Mouse (Mus musculus): Measurements from ENCODE around the gene Bves.
"Not testable (repeated sequence)": the region's sequence is repeated elsewhere in the genome, so short reads cannot be mapped to it uniquely, and the experiment has no call there.

Bves gene

DNA sequence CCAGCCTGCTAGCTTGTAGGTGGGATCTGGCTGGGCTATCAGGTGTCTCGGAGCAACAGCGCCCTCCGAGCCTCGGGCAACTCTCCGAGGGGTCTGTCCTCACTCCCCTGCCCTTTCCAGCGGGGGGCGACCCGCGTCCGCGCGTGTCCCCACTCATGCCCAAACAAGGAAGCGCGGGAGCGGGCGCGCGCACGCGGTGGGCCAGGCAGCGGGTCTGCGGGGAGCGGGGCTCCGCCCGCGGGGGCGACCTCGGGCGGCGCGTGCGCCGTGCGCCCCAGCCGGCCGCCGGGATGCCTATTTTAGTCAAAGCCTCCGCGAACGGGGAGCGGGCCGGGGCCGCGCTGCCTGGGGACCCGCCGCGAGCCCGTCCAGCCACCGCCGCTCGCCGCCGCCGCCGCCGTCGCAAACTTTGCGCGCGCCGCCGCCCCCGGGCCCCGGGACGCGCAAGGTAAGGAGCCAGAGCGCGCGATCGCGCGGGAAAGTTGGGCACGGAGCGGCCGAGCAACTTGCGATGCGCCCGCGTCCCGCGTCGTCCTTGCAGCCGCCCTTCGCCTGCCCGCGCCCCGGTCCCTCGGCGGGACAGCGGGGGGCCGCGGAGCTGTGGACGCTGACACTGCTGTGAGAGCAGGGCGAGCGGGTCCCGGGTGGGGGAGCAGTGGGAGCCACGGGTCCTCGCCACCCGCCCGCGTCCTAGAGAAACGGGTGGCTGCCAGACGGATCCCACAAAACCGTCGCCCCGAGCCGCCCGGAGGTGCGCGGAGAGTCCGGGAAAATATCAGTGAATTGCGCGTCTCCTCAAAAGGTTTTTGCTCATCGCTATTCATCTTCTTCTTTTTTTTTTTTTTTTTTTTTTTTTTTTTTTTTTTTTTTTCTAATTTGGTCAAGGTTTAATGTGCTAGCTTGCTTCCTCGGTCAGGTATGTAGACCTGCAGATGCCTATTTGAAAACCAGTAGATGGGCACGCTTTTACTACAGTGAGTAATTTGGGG, at the start of gene Bves:
Gene Bves (plus strand): TSS at position 339 of the 989 bp plus-strand sequence.
- DNase-seq (ENCODE audit: low spot score in 2 of 2), result peak in 1 of 2 experiments; percentile 6

DNA sequence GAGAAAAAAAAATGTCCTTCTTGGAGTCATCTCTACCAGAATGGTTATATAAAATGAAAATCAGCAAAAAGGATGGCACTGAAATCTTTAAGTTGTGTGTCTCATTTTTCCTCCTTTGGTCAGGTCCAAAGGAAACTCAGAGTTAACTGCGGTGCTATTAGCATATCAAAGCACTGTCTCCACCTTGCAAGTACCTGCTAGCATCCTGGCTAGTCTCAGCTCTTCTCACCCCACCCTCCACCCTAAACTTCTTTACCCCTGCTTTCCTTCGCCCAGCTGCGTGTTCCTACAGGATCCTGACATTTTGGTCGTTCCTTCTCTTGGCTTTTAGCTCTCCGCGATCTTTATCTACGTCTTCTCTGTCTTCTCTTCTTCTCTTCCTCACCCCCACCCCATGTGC, 47.2 kb upstream of the Bves start:
- DNase-seq (ENCODE audit: low spot score in 2 of 2), result no peak

DNA sequence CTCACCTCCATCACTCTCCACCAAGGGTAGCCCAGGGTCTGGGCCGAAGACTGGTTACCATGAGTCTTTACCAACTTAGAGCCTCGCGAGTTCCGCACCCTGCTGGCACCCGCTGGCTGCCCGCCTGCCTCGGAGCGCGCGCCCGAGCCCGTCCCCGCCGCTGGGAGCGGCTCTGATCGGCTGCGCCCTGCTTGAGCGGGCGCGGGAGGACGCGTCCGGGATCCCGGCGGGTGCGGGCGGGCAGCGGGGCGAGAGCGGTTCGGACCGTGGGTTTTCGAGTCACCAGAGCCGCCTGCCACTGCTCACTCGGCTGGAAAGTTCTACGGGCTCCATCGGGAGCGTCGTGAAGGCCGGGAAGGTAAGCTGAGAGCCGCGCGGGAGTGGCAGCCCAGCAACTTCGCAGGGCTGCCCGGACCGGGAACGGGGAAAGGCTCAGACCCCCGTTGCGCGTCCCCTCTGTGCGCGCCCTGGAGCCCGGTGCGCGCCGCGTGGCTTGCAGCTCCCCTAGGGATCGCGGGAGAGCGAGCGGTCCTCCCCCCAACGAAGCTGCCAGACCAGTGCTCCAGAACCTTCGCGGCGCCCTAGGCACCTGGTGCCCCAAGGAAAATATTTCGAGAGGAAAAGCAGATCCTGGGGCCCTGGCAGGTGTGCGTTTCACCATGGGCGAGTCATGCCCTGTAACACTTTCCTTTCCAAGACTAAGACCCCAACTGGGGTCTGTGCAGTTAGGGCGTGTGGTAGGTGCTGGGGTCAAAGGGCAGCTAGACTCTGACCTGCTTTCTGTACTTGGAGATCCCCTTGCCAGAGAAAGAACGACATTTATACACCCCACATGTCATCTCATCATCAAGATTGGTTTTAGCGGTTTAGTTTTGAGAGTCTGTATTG, 46.1 kb upstream of the Bves start:
- no peak for DNase-seq (ENCODE audit: low spot score in 2 of 2)

DNA sequence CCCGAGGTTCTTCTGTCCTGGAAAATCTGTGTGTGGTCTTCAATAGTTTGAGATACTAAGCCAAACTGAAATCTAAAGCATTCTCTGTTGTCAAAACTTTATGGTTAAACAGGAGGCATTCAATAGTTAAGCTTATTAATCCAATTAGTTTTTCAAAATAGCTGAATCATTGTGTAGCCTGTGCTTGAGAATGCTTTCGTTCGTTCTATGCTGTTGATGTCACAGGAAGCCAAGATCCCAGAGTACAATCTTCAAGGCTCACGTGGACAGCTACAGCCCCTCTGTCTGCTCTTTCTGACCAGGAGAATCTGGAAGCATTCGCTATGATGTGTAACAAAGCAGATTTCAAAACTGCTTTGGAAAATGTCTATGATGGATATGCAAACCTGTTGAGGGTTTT, 45.0 kb upstream of the Bves start:
- DNase-seq (ENCODE audit: low spot score in 2 of 2), result no peak

DNA sequence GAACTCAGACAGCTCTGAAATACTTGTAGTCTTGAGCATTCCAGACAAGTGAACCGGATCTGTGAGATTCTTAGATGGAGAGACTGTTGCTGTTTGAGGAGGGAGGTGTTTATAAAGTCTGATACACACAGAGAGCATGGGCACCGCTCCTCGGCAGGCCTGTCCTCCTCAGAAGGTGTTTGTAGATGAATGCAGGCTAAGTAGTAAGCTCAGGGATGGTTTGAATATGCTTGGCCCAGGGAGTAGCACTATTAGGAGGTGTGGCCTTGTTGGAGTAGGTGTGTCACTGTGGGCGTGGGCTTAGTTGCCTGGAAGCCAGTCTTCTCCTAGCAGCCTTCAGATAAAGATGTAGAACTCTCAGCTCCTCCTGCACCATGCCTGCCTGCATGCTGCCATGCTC, 43.4 kb upstream of the Bves start:
- DNase-seq (ENCODE audit: low spot score in 2 of 2), result not testable (repeated sequence)

DNA sequence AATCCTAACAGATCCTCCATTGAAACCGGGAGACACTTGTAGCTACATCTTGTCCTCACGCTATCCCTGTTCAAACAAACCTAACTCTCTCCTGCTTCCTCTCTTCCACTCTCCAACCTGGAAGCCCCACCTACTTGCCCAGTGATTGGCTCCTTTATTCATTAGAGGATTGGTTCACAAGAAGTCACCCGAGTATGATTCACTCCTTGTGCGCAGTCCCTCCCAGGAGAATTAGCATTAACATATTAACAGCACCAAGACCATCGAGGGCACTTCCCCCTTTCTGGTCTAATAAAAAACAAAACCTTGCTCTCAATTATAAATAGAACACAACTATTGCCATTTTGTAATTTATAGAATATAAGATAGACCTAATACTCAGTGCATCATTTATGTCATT, 40.5 kb upstream of the Bves start:
- no peak for DNase-seq (ENCODE audit: low spot score in 2 of 2)

DNA sequence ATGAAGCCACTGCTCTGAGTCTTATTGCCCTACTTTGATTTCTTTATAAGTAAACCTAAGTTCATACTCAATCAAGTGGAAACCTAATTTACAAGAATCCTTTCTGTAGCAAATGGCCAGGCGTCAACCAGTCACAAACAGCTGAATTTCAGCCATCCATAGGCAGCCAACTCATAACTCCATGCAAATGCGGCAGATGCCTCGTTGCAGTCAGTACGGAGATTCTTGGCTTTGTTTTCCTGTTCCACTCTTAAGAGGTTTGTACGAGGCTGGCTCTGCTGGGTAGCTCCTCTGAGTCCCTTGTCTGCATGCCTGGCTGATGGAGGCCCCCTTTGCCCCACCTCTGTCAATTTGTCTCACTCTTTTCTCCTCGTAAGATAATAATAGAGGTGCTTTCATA, 37.1 kb upstream of the Bves start:
- DNase-seq (ENCODE audit: low spot score in 2 of 2), result no peak

DNA sequence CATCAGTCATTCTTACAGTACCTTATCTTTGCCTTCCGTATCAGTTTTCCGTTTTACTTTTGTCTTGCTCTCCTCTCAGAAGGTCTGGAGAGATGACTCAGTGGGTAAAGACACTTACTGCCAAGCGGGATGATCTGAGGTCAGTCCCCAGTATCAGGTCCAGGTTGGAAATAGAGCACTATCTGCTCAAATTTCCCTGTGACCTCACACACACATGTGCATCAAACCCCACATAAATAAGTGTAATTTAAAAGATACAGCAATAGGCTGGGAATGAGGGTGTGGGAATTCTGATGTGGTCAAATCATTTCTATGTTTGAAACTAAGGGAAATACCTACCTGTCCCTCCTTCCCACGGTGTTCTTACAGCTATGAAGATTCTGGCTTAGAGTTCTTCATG, 36.1 kb upstream of the Bves start:
- no peak for DNase-seq (ENCODE audit: low spot score in 2 of 2)

DNA sequence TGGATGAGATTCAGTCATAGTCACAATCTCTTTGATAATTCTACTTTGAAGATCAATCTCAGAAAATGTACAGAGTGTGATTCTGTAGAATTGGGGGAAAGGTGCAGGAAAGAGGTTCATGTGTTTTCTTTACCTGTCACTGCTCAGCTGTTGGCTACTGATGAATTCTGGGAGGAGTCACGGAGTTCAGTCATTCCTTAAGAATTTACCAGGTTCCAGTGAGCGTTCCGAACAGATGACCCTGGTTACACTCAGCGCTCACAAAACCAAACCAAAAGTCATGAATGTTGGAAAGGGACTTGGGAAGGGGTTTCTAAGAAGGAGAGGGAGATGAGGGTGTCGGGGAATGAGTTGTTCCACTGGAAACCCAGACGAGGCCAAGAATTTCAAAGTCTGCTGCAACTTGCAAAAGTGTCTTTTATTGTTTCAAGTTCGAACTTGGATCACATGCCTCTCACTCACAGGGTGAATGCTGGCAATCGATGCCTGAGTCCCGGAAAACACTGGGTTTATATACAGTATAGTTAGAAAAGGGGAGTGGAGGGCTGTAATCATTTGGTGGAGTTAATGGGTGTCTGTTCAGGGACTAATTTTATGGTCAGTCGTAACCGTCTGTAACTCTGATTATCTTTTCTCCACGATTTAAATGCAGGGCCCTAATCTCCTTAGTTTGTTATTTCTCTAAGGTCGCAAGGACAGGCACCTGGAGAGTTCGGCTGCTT, 32.1 kb upstream of the Bves start:
- DNase-seq (ENCODE audit: low spot score in 2 of 2), result no peak

DNA sequence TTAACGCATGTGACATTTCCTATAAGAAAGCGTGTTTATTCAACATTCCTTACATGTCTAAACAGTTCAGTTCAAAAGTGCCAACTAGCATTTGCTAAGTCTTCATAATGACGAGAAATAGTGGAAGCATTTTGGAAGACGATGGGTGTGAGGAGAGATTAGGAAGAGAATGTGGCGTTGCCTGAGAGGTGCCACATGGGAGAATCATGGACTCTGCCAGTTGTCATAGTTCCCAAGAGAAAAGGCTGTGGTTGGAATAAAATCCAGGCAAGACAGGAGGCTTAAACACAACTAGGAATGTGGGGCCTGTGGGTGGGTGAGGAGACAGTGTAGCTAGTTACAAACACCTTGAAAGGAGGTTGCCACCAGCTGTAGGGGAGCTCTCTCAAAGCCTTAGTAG, 30.4 kb upstream of the Bves start:
- DNase-seq (ENCODE audit: low spot score in 2 of 2), result no peak

DNA sequence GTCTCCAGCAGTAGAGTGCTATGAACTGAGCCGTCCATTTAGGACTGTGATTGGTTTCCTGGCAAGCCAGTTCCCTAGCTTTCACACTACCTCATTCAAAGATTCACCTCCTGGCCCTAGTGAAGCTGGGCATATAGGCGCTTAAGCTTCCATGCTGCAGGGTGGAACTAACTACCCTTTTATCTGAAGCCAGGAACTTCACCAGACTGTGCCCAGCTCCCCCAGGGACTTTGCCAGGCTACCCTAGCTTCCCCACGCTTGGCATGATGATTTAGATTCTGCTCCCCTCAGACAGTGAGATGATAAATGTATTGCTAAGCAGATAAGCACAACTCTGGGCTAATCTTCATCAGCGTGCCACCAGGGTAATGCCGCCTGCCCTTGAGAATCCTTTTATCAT, 24.4 kb upstream of the Bves start:
- no peak for DNase-seq (ENCODE audit: low spot score in 2 of 2)

DNA sequence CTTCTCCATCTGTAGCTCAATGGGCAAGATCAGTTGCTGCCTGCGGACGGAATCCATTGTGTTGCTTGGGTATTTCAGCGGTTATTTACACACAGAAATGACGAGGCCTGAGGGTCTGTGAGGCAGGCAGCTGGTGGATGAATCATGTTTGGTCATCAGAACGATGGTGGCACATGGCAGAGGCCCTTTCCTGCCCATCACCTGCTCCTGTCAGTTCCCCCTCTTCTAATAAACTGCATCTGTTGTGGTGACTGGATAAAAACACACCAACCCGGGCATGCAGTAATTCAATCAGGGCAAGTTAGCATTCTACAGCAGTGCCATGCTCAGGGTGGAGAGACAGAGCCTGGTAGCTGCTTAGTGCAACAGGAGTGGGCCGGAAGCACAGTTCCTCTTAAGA, 23.9 kb upstream of the Bves start:
- DNase-seq (ENCODE audit: low spot score in 2 of 2), result no peak

DNA sequence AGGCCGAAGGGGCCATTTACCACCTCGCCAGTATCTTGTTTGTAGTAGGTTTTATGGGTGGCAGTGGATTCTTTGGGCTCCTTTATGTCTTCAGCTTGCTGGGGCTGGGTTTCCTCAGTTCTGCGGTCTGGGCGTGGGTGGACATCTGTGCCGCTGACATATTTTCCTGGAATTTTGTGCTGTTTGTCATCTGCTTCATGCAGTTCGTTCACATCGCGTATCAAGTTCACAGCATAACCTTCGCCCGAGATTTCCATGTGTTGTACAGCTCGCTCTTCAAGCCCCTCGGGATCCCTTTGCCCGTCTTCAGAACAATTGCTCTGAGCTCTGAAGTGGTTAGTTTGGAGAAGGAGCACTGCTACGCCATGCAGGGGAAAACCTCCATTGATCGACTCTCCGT, 20.7 kb upstream of the Bves start:
- DNase-seq (ENCODE audit: low spot score in 2 of 2), result no peak

DNA sequence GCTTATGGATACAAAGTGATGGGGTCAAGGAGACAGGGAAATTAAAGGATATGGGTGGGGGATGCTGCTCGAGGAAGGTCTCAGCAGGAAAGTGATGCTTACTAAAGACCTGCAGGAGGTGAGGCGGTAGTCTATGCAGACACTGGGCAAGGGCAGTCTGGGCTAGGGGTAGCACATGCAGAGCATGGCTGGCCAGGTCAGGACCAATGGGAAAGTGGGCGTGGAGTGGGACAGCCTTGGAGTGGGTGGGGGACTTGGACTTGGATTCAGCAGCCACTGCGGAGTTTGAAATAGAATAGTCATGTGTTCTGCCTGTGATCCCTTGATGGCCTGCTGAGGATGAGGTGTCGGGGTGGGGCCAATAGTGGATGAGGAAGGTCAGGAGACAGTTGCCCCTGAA, 16.6 kb upstream of the Bves start:
- no peak for DNase-seq (ENCODE audit: low spot score in 2 of 2)

DNA sequence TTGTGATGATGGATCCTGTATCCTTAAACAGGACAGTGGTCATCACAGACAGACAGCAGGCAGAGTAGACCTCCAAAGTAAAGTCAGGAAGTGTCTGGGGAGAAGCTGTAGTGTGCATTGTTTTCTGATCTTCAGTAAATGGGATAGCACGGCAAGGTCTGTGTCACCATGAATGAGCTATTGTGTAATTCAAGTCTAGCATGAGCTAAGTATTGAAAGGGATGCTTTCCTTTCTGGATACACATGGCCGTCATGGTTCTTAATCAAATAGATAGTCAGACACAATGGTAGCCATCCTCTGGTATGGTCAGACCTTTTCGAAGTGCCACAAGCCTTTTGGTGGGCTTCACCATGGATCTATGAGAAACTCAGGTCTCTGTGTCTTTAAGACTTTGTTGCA, 15.3 kb upstream of the Bves start:
- no peak for DNase-seq (ENCODE audit: low spot score in 2 of 2)

DNA sequence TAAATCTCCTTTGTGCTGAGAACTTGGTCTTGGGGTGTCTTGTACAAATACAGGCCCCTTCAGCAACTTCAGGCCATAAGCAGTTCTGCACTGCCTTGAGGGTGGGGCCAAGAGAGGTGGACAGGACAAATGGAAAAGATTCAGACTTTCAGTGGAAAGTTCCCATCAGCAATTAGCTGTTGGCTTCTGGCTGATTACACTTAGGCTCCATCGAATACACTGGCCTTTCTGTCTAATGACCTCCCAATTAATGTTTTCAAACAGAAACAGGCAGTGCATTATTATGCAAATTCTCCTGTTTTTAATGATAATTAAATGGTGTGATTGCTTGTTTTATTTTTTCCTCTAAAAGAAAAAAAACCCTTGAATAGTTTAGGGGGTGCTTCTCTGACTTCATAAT, 11.4 kb upstream of the Bves start:
- no peak for DNase-seq (ENCODE audit: low spot score in 2 of 2)

DNA sequence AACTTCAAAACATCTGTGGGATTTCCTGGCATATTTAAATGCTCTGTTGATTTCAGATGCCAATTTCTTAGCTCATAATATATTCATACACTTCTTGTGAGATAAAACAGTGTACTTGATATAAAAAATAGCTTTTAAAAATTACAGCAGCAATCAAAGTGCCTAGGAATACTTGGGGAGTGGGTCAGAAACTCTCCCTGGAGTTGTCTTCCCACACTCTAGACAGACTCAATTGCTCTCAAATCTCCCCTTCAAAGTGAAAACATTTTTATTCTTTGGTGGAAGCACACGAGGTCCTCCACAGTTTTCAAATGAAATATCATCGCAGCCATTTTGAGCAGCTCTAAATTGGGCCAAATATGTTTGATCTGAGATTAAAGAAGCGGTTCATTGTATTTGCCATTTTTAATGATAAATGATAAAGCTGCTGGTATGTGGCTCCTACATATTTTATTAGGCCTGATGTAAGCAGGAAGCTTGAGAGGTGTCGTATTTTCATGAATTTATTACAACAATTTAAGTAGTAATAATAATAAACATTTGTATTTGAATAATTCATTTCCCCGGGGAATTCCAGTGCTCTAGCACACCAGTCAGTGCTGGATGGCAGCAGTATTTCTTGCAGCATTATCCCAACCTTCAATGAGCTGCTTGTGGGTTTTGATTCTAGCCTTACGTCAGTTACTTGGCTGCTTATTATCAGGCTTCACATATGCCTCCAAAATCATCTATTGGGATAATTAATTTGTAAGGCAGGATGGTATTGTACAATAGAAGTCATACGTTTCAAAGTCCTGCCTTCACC, 7.2 kb upstream of the Bves start:
- no peak for DNase-seq (ENCODE audit: low spot score in 2 of 2)

DNA sequence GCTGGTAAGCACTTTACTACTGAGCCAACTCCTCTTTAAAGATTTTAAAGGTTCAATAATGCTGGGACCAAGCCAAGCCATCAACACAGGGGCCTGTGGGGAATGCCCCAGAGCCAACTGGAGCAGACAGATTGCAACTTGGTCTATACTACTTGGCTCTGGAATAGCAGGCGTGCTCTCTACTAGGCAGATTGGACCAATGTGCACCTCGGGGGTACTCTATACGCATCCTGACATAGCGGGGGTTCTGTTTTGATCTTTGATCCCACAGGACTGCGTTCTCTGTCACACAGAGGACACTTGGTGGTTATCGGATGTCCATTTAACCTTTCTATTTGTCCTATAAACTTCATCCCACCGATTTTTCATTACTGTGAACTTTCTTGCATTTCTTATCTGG, 647 bp upstream of the Bves start:
- DNase-seq (ENCODE audit: low spot score in 2 of 2), result no peak

DNA sequence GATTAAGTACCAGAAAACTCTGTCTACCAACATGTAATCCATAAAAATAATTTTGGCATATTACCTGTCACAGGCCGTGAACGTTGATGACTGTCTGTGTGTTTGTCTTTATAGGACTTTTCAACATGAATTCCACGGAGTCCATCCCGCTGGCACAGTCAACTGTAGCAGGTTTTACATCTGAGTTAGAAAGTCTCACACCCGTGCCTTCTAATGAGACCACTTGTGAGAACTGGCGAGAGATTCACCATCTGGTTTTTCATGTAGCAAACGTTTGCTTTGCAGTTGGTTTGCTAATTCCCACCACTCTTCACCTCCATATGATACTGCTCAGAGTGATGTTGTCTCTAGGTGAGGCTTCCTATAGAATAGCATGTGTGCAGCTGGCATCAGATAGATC, 3.5 kb downstream of the Bves start:
- no peak for DNase-seq (ENCODE audit: low spot score in 2 of 2)

DNA sequence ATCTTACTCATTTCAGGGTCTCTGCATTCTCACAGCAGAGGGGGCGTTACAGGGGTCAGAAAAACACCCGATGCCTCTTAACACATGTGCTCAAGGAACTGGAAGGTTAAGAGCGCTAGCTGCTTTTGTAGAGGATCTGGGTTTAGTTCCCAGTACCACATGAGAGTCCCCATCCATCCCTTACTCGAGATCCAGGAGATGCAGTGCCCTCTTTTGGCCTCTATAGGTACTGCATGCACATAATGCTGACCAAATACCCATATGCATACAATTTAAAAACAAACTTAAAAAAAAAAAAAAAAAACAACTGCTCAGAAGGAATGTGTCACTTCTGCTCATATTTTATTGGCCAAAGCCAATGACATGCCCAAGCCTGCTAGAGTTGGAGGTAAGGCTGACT, 8.8 kb downstream of the Bves start:
- no peak for DNase-seq (ENCODE audit: low spot score in 2 of 2)

DNA sequence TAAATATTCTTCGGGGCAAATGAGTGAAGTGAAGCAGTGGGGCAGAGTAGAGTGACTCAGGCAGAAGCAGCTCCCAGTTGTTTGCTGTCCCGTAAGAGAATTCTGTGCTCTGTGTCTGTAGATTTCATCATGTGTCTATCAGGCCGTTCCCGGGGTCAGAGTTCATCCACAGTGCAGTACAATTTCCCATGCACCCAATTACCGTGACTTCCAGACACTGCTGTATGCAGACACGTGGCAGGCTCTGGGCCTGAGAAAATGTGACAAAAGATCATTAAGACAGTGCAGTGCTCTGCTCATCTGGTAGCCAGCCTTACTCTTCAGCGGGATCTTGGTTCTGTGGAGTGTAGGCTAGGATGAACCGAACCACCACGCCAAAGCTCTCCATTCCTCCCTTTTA, 9.6 kb downstream of the Bves start:
- DNase-seq (ENCODE audit: low spot score in 2 of 2), result no peak
